Mouse (Mus musculus) ES-Bruce4 (cell line): ENCODE measurements at regions not wholly inside any gene's neighbourhood (a gene's known extent, or its start where the extent isn't known, plus 50 kb on each side); places are given as distances from the start of the nearest gene placed in this dataset.

Experiments
- H3K27ac ChIP-seq: 2 replicates; pipeline ENCODE4 v1.5.1; 2012; ENCODE audit warnings: low read length, inconsistent platforms; ENCODE audit not compliant: insufficient read depth
- H3K27me3 ChIP-seq: 2 replicates; pipeline ENCODE4 v1.6.1; 2012; ENCODE audit warnings: mild to moderate bottlenecking, low read length, inconsistent platforms; ENCODE audit not compliant: control insufficient read depth, poor library complexity, insufficient read depth, severe bottlenecking
- H3K36me3 ChIP-seq: 2 replicates; pipeline ENCODE4 v1.6.1; 2012; ENCODE audit warnings: inconsistent platforms, mild to moderate bottlenecking, low read length, moderate library complexity; ENCODE audit not compliant: control insufficient read depth, poor library complexity, insufficient read depth, severe bottlenecking
- H3K4me1 ChIP-seq: one replicate; pipeline ENCODE4 v1.8.1; 2011; ENCODE audit warnings: low read length; ENCODE audit not compliant: control insufficient read depth, insufficient read depth
- H3K4me3 ChIP-seq: 2 replicates; pipeline ENCODE4 v1.5.1; 2011; ENCODE audit warnings: low read depth, mild to moderate bottlenecking, low read length
- H3K9ac ChIP-seq: 2 replicates; pipeline ENCODE4 v1.6.1; 2012; ENCODE audit warnings: low read depth, mild to moderate bottlenecking, inconsistent platforms; ENCODE audit not compliant: poor library complexity, severe bottlenecking
- H3K9me3 ChIP-seq: replicated peaks from 2 replicates; pipeline ENCODE4 v1.6.1; 2012; ENCODE audit warnings: mild to moderate bottlenecking, low read length, inconsistent platforms; ENCODE audit not compliant: control insufficient read depth, poor library complexity, insufficient read depth, severe bottlenecking
- CTCF ChIP-seq: IDR thresholded peaks from one replicate; pipeline ENCODE4 v1.8.1; 2011; ENCODE audit warnings: low read depth, low read length
- EP300 ChIP-seq: IDR thresholded peaks from 2 replicates; pipeline ENCODE4 v1.6.1; 2011; ENCODE audit warnings: low read depth, low read length; ENCODE audit not compliant: insufficient read depth
- POLR2A ChIP-seq: IDR thresholded peaks from one replicate; pipeline ENCODE4 v1.8.1; 2011; ENCODE audit warnings: low read length; ENCODE audit not compliant: insufficient read depth

- H3K4me3 ChIP-seq = no peak overlapping the region
- TF ChIP-seq EP300 (no peak), CTCF (no peak), POLR2A (no peak)
- no peaks in the 10 kb centered on the region; the same call in 1 of the 2 replicates for H3K27me3 ChIP-seq
- H3K9ac ChIP-seq = no peak overlapping the region
- no peaks in the 10 kb centered on the region for H3K9me3 ChIP-seq
- no peaks in the 10 kb centered on the region for H3K36me3 ChIP-seq
- no peaks in the 10 kb centered on the region for H3K4me1 ChIP-seq
- H3K27ac ChIP-seq = no peak overlapping the region
Measured at GRCm38 (mm10) chr2:133383135-133383920, 168.6 kb upstream of the Bmp2 start.

DNA sequence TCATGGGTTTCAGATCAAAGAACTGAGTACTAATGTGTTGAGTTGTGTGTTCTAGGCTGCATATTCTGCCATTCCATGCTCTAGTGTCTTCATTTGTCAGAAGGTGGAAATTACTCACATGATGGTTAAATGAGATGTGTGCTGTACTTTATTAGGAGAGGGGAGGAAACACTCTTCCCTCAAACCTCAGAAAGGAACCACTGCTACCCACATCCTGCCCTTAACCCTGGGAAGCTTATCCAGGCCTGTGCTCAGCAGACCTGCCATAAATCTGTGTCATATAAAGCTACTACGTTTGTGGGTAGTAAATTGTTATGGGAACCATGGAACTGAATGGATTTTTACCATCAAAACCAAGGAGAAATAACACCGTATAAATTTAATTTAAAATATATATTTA lies 166.7 kb upstream of the Bmp2 start:
- Histone ChIP-seq H3K36me3 (no peaks in the 10 kb centered on the region), H3K9ac (no peak overlapping the region), H3K4me3 (no peak overlapping the region), H3K9me3 (no peaks in the 10 kb centered on the region), H3K27ac (no peak overlapping the region), H3K4me1 (no peaks in the 10 kb centered on the region), H3K27me3 (no peaks in the 10 kb centered on the region; the same call in 1 of the 2 replicates)
- TF ChIP-seq POLR2A = no peak
- no peak for TF ChIP-seq EP300
- no peak for TF ChIP-seq CTCF

DNA sequence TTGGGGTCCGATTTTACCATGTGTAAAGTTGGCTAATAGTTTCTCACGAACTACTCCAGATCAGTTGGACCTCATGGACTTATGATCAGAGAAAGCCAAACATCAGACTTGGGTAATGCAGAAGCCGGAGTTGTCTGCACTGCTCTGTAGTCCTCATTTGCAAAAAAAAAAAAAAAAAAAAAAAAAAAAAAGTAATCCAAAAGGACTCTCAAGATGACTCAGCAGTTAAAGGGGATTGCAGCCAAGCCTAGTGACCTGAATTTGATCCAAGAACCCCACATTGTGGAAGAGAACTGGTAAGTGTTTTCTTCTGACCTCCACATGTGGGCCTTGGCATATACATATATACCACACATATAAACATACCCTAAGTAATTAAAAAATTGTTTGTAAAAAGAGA lies 164.6 kb upstream of the Bmp2 start:
- Histone ChIP-seq H3K9ac (no peak overlapping the region), H3K36me3 (no peaks in the 10 kb centered on the region), H3K4me1 (no peaks in the 10 kb centered on the region), H3K27me3 (no peaks in the 10 kb centered on the region; the same call in 1 of the 2 replicates), H3K4me3 (no peak overlapping the region), H3K27ac (no peak overlapping the region), H3K9me3 (no peaks in the 10 kb centered on the region)
- no peak for TF ChIP-seq POLR2A
- TF ChIP-seq CTCF = no peak
- TF ChIP-seq EP300 = no peak

GRCm38 (mm10) chr2:133392298-133392697 lies 159.7 kb upstream of the Bmp2 start:
- TF ChIP-seq CTCF (no peak), EP300 (no peak), POLR2A (no peak)
- no peaks in the 10 kb centered on the region for H3K27me3 ChIP-seq
- no peaks in the 10 kb centered on the region for H3K36me3 ChIP-seq
- H3K4me1 ChIP-seq = no peaks in the 10 kb centered on the region
- H3K9me3 ChIP-seq = no peaks in the 10 kb centered on the region
- H3K27ac ChIP-seq = no peak overlapping the region
- no peak overlapping the region for H3K9ac ChIP-seq
- H3K4me3 ChIP-seq = no peak overlapping the region

DNA sequence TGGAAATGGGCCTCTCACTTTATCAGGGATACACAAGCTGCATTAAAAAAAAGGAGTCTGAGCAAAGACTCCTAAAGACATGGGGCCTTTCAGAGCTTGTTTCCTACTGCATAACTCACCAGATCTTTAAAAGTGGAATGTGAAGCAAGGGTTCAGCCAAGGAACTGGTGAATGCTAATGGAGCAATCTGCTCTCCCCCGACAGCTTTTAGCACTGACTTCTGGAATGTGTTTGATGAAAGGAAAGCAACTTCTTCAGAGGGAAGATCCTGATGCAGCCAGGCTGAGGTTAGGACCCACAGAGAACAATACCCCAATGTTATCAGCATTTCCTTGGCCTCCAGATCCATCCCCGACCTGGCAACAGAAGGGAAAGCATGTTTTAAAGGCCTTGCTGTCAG lies 154.4 kb upstream of the Bmp2 start:
- no peaks in the 10 kb centered on the region for H3K9me3 ChIP-seq
- H3K36me3 ChIP-seq = no peaks in the 10 kb centered on the region
- H3K27me3 ChIP-seq = no peaks in the 10 kb centered on the region
- H3K4me3 ChIP-seq = no peak overlapping the region
- H3K27ac ChIP-seq = no peak overlapping the region
- H3K4me1 ChIP-seq = no peaks in the 10 kb centered on the region
- H3K9ac ChIP-seq = no peak overlapping the region
- TF ChIP-seq POLR2A (no peak), EP300 (no peak)

DNA sequence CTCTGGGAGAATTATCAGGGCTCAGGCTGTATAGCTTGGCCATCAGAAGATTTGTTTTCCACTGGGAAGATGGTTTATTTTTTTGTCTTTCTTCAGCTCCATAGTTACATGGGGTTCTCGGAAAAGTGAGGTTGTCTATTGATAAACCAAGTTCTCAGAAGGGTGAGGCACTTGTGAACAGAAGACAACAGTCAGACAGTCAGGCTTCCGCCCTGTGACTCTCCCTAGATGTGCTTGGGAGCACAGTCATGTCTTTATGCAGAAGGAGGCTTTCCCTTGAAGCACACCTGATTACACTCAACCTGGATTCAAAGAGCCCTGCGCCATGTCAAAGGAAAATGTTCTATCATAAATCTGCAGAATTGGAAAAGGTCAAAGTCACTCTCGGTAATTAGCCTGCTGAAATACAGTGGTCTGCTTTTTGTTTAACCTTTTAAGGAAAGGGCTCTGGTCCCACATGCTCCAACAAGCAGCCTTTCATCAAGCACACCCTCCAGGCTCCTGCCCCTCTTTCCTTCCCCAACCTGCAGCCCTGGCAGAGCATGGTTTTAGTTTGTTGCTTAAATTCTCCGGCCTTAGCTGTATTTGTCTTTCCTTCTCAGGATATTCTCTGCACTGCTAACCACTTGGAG lies 152.8 kb upstream of the Bmp2 start:
- Histone ChIP-seq H3K9ac (no peak overlapping the region), H3K27ac (no peak overlapping the region), H3K4me3 (no peak overlapping the region), H3K9me3 (no peaks in the 10 kb centered on the region), H3K4me1 (no peaks in the 10 kb centered on the region), H3K27me3 (no peaks in the 10 kb centered on the region), H3K36me3 (no peaks in the 10 kb centered on the region)
- TF ChIP-seq EP300 = no peak
- no peak for TF ChIP-seq POLR2A
- no peak for TF ChIP-seq CTCF
